Mouse (Mus musculus): ENCODE data around the gene Lpcat1. TPM values are rescaled to one million over a fixed set of nuclear protein-coding genes. Genes with fewer than 3 reads are reported as not detected.

Lpcat1 gene
- 2.5 TPM for polyA plus RNA-seq (2014; fragmentation: Illumina TruSeq; extraction: RNeasy Lipid Tissue Mini Kit (QIAGEN cat#74804); ENCODE audit: low replicate concordance)

GRCm38 (mm10) chr13:73467034-73467420 lies at the start of gene Lpcat1:
TSS of gene Lpcat1 (plus strand) at chr13:73467197.

GRCm38 (mm10) chr13:73536403-73536821 lies 69.4 kb downstream of the Lpcat1 start, which contains the start of gene Slc6a3:
TSS of gene Slc6a3 (plus strand) at chr13:73536747.

Other genes with a start within 250 kb of the Lpcat1 start
- not detected for gene Irx4, start 206.7 kb upstream of the Lpcat1 start, polyA plus RNA-seq (2014; fragmentation: Illumina TruSeq; extraction: RNeasy Lipid Tissue Mini Kit (QIAGEN cat#74804); ENCODE audit: low replicate concordance)
- 68.4 TPM for gene Mrpl36, start 138.7 kb upstream of the Lpcat1 start, polyA plus RNA-seq (2014; fragmentation: Illumina TruSeq; extraction: RNeasy Lipid Tissue Mini Kit (QIAGEN cat#74804); ENCODE audit: low replicate concordance)
- 39.8 TPM for gene Ndufs6, start 138.7 kb upstream of the Lpcat1 start, polyA plus RNA-seq (2014; fragmentation: Illumina TruSeq; extraction: RNeasy Lipid Tissue Mini Kit (QIAGEN cat#74804); ENCODE audit: low replicate concordance)
- 0.78 TPM for gene Slc6a3, start 69.5 kb downstream of the Lpcat1 start, polyA plus RNA-seq (2014; fragmentation: Illumina TruSeq; extraction: RNeasy Lipid Tissue Mini Kit (QIAGEN cat#74804); ENCODE audit: low replicate concordance)
- 70.4 TPM for gene Clptm1l, start 136.8 kb downstream of the Lpcat1 start, polyA plus RNA-seq (2014; fragmentation: Illumina TruSeq; extraction: RNeasy Lipid Tissue Mini Kit (QIAGEN cat#74804); ENCODE audit: low replicate concordance)
- 0.67 TPM for gene Tert, start 159.7 kb downstream of the Lpcat1 start, polyA plus RNA-seq (2014; fragmentation: Illumina TruSeq; extraction: RNeasy Lipid Tissue Mini Kit (QIAGEN cat#74804); ENCODE audit: low replicate concordance)
- 0.19 TPM for gene Slc6a18, start 210.8 kb downstream of the Lpcat1 start, polyA plus RNA-seq (2014; fragmentation: Illumina TruSeq; extraction: RNeasy Lipid Tissue Mini Kit (QIAGEN cat#74804); ENCODE audit: low replicate concordance)
- 295 TPM for gene Slc6a19, start 237.7 kb downstream of the Lpcat1 start, polyA plus RNA-seq (2014; fragmentation: Illumina TruSeq; extraction: RNeasy Lipid Tissue Mini Kit (QIAGEN cat#74804); ENCODE audit: low replicate concordance)

All from small intestine, adult 10 weeks (tissue).